Mouse (Mus musculus) erythroid progenitor cell, adult 5-6 weeks (primary cell): Measurements from ENCODE around the gene Pgf. TPM values are rescaled to one million over a fixed set of nuclear protein-coding genes. Genes with fewer than 3 reads are reported as not detected.

Experiments used
- ATAC-seq: replicated peaks from 2 replicates; pipeline ENCODE4 v1.8.0; 2016; ENCODE audit warnings: moderate number of reproducible peaks, mild to moderate bottlenecking, moderate TSS enrichment, inconsistent platforms; ENCODE audit not compliant: poor library complexity, low FRiP score, severe bottlenecking
- total RNA-seq, 2 experiments: library from RNA; stranded (forward) in 1 of 2; stranded (reverse) in 1 of 2; fragments of 150-400 nt in 1 of 2; fragments of 186-747, 209-891 nt in 1 of 2; gene quantifications; 2 replicates each; pipeline versions ENCODE4 v1.2.3 to v1.2.4; 2015 to 2017; ENCODE audit warnings: low replicate concordance in 2 of 2

Pgf gene
- total RNA-seq, 2 experiments from 2014 or later: not detected

GRCm38 (mm10) chr12:85193146-85193545, 15.6 kb upstream of the Pgf start:
- no peak for ATAC-seq

- ATAC-seq: no peak
Measured at GRCm38 (mm10) chr12:85192461-85193108, 15.0 kb upstream of the Pgf start.

- no peak for ATAC-seq
Measured at GRCm38 (mm10) chr12:85190290-85190689, 12.7 kb upstream of the Pgf start.

GRCm38 (mm10) chr12:85186361-85186760, 8.8 kb upstream of the Pgf start:
- ATAC-seq: no peak

- ATAC-seq: no peak
Measured at GRCm38 (mm10) chr12:85185810-85186209, 8.2 kb upstream of the Pgf start.

- no peak for ATAC-seq
Measured at GRCm38 (mm10) chr12:85184118-85184517, 6.5 kb upstream of the Pgf start.

- ATAC-seq: no peak
Measured at GRCm38 (mm10) chr12:85182898-85183297, 5.3 kb upstream of the Pgf start.

- ATAC-seq: no peak
Measured at GRCm38 (mm10) chr12:85182345-85182643, 4.7 kb upstream of the Pgf start.

GRCm38 (mm10) chr12:85181475-85182344, 4.1 kb upstream of the Pgf start:
- ATAC-seq: no peak

- no peak for ATAC-seq
Measured at GRCm38 (mm10) chr12:85178294-85178693, 704 bp upstream of the Pgf start.

GRCm38 (mm10) chr12:85176846-85177523, 605 bp downstream of the Pgf start:
- ATAC-seq: 0 out of 2 replicates have a peak, but pooled peaks have one; percentile 39

GRCm38 (mm10) chr12:85175926-85176845, 1.4 kb downstream of the Pgf start:
- ATAC-seq: no peak

GRCm38 (mm10) chr12:85175087-85175675, 2.4 kb downstream of the Pgf start:
- no peak for ATAC-seq

- ATAC-seq: no peak
Measured at GRCm38 (mm10) chr12:85174016-85174415, 3.6 kb downstream of the Pgf start.

- no peak for ATAC-seq
Measured at GRCm38 (mm10) chr12:85170948-85171307, 6.7 kb downstream of the Pgf start.

GRCm38 (mm10) chr12:85170284-85170947, 7.2 kb downstream of the Pgf start:
- no peak for ATAC-seq

GRCm38 (mm10) chr12:85169877-85170276, 7.7 kb downstream of the Pgf start:
- ATAC-seq: no peak

GRCm38 (mm10) chr12:85169117-85169858, 8.3 kb downstream of the Pgf start:
- ATAC-seq: peak; percentile 63; the same call in 1 of the 2 replicates
